Mouse (Mus musculus): Measurements from ENCODE around the gene Olfr1450. TPM values are rescaled to one million over a fixed set of nuclear protein-coding genes. Genes with fewer than 3 reads are reported as not detected.
"Not testable (repeated sequence)": the region's sequence is repeated elsewhere in the genome, so short reads cannot be mapped to it uniquely, and the experiment has no call there.

Gene Olfr1450
- polyA plus RNA-seq (2021): not detected

- ChIA-PET CTCF (no interaction called here), POLR2A (no interaction called here)
- in situ Hi-C loops (cut with MboI; ENCODE audit: low pct_unique_long_range_greater_than_20kb): no loop called here
- H3K27me3 ChIP-seq: peaks cover 12% of the 10 kb centered on the region
- TF ChIP-seq CTCF (IDR thresholded peaks at IDR 0.05): no peak
- ATAC-seq (no peak), DNase-seq (ENCODE audit: low read depth, low spot score) (no peak)
Observed at GRCm38 (mm10) chr19:12949958-12950357, at the start of gene Olfr1450. Gene Olfr1450 (plus strand): TSS chr19:12950258.

GRCm38 (mm10) chr19:12903643-12904042 lies 46.4 kb upstream of the Olfr1450 start, which contains the start of gene Olfr1447:
Gene Olfr1447 (minus strand): TSS chr19:12903743.
- no peaks in the 10 kb centered on the region for H3K27me3 ChIP-seq
- no peak for DNase-seq (ENCODE audit: low read depth, low spot score)
- ChIA-PET POLR2A (no interaction called here), CTCF (no interaction called here)
- ATAC-seq: no peak
- no peak for TF ChIP-seq CTCF (IDR thresholded peaks at IDR 0.05)
- in situ Hi-C loops (cut with MboI; ENCODE audit: low pct_unique_long_range_greater_than_20kb): no loop called here

GRCm38 (mm10) chr19:12924319-12924718 lies 25.7 kb upstream of the Olfr1450 start, which contains the start of gene Olfr1448:
Gene Olfr1448 (minus strand): TSS chr19:12924419.
- DNase-seq (ENCODE audit: low read depth, low spot score) (no peak), ATAC-seq (no peak)
- TF ChIP-seq CTCF (IDR thresholded peaks at IDR 0.05): no peak
- in situ Hi-C loops (cut with MboI; ENCODE audit: low pct_unique_long_range_greater_than_20kb): no loop called here
- ChIA-PET CTCF (no interaction called here), POLR2A (no interaction called here)
- peaks cover 20% of the 10 kb centered on the region for H3K27me3 ChIP-seq

- ATAC-seq (no peak), DNase-seq (ENCODE audit: low read depth, low spot score) (no peak)
- peaks cover 22% of the 10 kb centered on the region for H3K27me3 ChIP-seq
- POLR2A ChIA-PET: no interaction called here
- CTCF ChIA-PET: no interaction called here
- no peak for TF ChIP-seq CTCF (IDR thresholded peaks at IDR 0.05)
- in situ Hi-C loops (cut with MboI; ENCODE audit: low pct_unique_long_range_greater_than_20kb): no loop called here
Observed at GRCm38 (mm10) chr19:12930540-12930939, 19.5 kb upstream of the Olfr1450 start, which contains the start of gene Olfr1449. Gene Olfr1449 (plus strand): TSS chr19:12930840.

- POLR2A ChIA-PET; H3K27me3 ChIP-seq; in situ Hi-C loops (cut with MboI; ENCODE audit: low pct_unique_long_range_greater_than_20kb); DNase-seq (ENCODE audit: low read depth, low spot score); ATAC-seq; CTCF ChIA-PET: not testable (repeated sequence)
Observed at GRCm38 (mm10) chr19:12970082-12970481, 20.0 kb downstream of the Olfr1450 start.

- ATAC-seq; DNase-seq (ENCODE audit: low read depth, low spot score); POLR2A ChIA-PET; CTCF ChIA-PET; in situ Hi-C loops (cut with MboI; ENCODE audit: low pct_unique_long_range_greater_than_20kb); H3K27me3 ChIP-seq: not testable (repeated sequence)
Observed at GRCm38 (mm10) chr19:12992316-12992715, 42.3 kb downstream of the Olfr1450 start.

GRCm38 (mm10) chr19:12994714-12995113 lies 44.7 kb downstream of the Olfr1450 start, which contains the start of gene Olfr1451:
Gene Olfr1451 (plus strand): TSS chr19:12995014.
- DNase-seq (ENCODE audit: low read depth, low spot score) (no peak), ATAC-seq (no peak)
- CTCF ChIA-PET: no interaction called here
- no peaks in the 10 kb centered on the region for H3K27me3 ChIP-seq
- no peak for TF ChIP-seq CTCF (IDR thresholded peaks at IDR 0.05)
- in situ Hi-C loops (cut with MboI; ENCODE audit: low pct_unique_long_range_greater_than_20kb): no loop called here
- POLR2A ChIA-PET: no interaction called here

Other genes with a start within 250 kb of the Olfr1450 start
- 59.9 TPM for gene Cntf, start 184.6 kb upstream of the Olfr1450 start, polyA plus RNA-seq (2021)
- 94.3 TPM for gene Zfp91, start 154.1 kb upstream of the Olfr1450 start, polyA plus RNA-seq (2021)
- gene Lpxn, start 154.1 kb upstream of the Olfr1450 start, polyA plus RNA-seq (2021): 1.0 TPM
- not detected for gene Gm5244, start 103.6 kb upstream of the Olfr1450 start, polyA plus RNA-seq (2021)
- gene Olfr1444, start 93.0 kb upstream of the Olfr1450 start, polyA plus RNA-seq (2021): not detected
- gene Olfr1445, start 66.4 kb upstream of the Olfr1450 start, polyA plus RNA-seq (2021): not detected
- gene Olfr1446, start 56.7 kb upstream of the Olfr1450 start, polyA plus RNA-seq (2021): not detected
- gene Olfr1447, start 46.5 kb upstream of the Olfr1450 start, polyA plus RNA-seq (2021): not detected
- not detected for gene Olfr1448, start 25.8 kb upstream of the Olfr1450 start, polyA plus RNA-seq (2021)
- not detected for gene Olfr1449, start 19.4 kb upstream of the Olfr1450 start, polyA plus RNA-seq (2021)
- gene Olfr1451, start 44.8 kb downstream of the Olfr1450 start, polyA plus RNA-seq (2021): not detected
- gene Olfr1453, start 78.1 kb downstream of the Olfr1450 start, polyA plus RNA-seq (2021): not detected
- gene Olfr1454, start 110.4 kb downstream of the Olfr1450 start, polyA plus RNA-seq (2021): not detected
- gene Olfr1457, start 147.6 kb downstream of the Olfr1450 start, polyA plus RNA-seq (2021): not detected
- not detected for gene Olfr1458, start 156.5 kb downstream of the Olfr1450 start, polyA plus RNA-seq (2021)
- gene Olfr1459, start 199.3 kb downstream of the Olfr1450 start, polyA plus RNA-seq (2021): 0.03 TPM
- gene Olfr1461, start 212.7 kb downstream of the Olfr1450 start, polyA plus RNA-seq (2021): not detected
- gene Olfr1462, start 235.5 kb downstream of the Olfr1450 start, polyA plus RNA-seq (2021): not detected

All from Patski (cell line).